Mouse (Mus musculus) midbrain, embryonic 11.5 days (tissue): Measurements from ENCODE around the gene Emg1. TPM values are rescaled to one million over a fixed set of nuclear protein-coding genes. Genes with fewer than 3 reads are reported as not detected.

ENCODE experiments used
- ATAC-seq: fragments of 200-750 bp; cut with Nextera tagmentation; 2 replicates; pipeline ENCODE4 v1.8.0; 2017; ENCODE audit warnings: moderate TSS enrichment, moderate library complexity; ENCODE audit not compliant: low FRiP score
- DNase-seq: peaks from one replicate; pipeline ENCODE4 v3.0.0; 2015; ENCODE audit warnings: low spot score; ENCODE audit errors: missing footprints
- H3K27ac ChIP-seq: fragments of 300-500 bp; sonication (generic); 2 replicates; pipeline ENCODE4 v1.5.1; 2014; ENCODE audit warnings: low read depth, low read length
- H3K27me3 ChIP-seq: fragments of 300-500 bp; sonication (generic); 2 replicates; pipeline ENCODE4 v1.6.1; 2014; ENCODE audit warnings: mild to moderate bottlenecking, low read length, moderate library complexity, mixed read lengths; ENCODE audit not compliant: control insufficient read depth, insufficient read depth
- H3K36me3 ChIP-seq: fragments of 300-500 bp; sonication (generic); 2 replicates; pipeline ENCODE4 v1.6.1; 2014; ENCODE audit warnings: mild to moderate bottlenecking, low read length, moderate library complexity, mixed read lengths; ENCODE audit not compliant: control insufficient read depth, insufficient read depth
- H3K4me1 ChIP-seq: fragments of 300-500 bp; sonication (generic); 2 replicates; pipeline ENCODE4 v1.6.1; 2014; ENCODE audit warnings: low read length; ENCODE audit not compliant: control insufficient read depth, insufficient read depth
- H3K4me2 ChIP-seq: fragments of 300-500 bp; sonication (generic); 2 replicates; pipeline ENCODE4 v1.6.1; 2014; ENCODE audit warnings: mild to moderate bottlenecking, moderate library complexity
- H3K4me3 ChIP-seq: fragments of 300-500 bp; sonication (generic); 2 replicates; pipeline ENCODE4 v1.5.1; 2014; ENCODE audit warnings: low read depth, low read length
- H3K9ac ChIP-seq: fragments of 300-500 bp; sonication (generic); 2 replicates; pipeline ENCODE4 v1.6.1; 2014; ENCODE audit warnings: low read length
- H3K9me3 ChIP-seq: fragments of 300-500 bp; sonication (generic); 2 replicates; pipeline ENCODE4 v1.6.1; 2016; ENCODE audit warnings: low read length; ENCODE audit not compliant: control insufficient read depth
- WGBS: fragments of 180-500 bp; shearing (Covaris S2); extraction: QIAGEN DNeasy Blood & Tissue Kit; methylation state at CpG from one replicate; pipeline ENCODE4 v1.1.7; 2014; 5-methylcytosine and 5-hydroxymethylcytosine counted together
- polyA plus RNA-seq: library from polyadenylated mRNA; unstranded; fragments of >200 nt; fragmentation: Nextera tagmentation; extraction: Ambion mirVana; gene quantifications from 2 replicates; pipeline ENCODE4 v1.2.1, GENCODE M21; 2014

Emg1 gene
- polyA plus RNA-seq, 1 experiment from 2014 or later = 219 TPM

DNA sequence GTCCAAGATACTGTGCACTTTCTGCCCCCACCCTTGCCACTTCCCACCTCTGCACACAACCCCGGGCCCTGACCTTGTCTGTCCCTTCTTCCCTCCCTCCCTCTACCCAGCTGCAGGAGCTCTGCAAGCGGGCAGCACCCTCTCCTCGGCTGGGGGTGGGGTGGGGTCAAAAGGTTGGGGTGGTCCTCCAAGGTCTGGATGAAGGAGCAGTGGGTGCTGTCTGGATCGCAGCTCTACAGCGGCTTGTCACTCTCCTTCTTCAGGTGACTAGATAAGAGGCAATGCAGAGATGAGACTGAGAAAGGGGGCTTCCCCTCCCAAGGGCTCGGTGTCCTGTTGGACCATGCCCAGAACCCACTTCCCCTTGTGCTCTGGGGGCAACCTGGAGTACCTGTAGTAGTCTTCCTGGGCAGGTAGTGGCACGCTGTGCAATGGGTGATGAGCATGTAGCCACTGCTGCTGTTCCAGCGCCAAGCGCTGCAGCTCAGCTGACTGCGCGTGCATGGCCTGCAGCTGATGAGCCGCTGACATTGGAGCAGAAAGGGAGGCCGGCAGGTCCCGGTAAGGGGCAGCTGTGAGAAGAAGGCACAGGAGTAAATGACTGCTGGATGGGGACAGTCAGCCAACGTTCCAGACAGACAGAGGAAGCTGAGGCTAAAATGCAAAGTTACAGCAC lies 31.0 kb upstream of the Emg1 start:
- Histone ChIP-seq H3K4me1 (peaks cover 33% of the 10 kb centered on the region), H3K4me3 (no peak overlapping the region), H3K27ac (no peak overlapping the region), H3K36me3 (peaks cover 15% of the 10 kb centered on the region), H3K27me3 (no peaks in the 10 kb centered on the region), H3K9ac (no peak overlapping the region), H3K9me3 (no peaks in the 10 kb centered on the region), H3K4me2 (no peak overlapping the region)
- DNase-seq = no peak
- no peak for ATAC-seq
- 94% methylated on average over 15 of the region's 15 CpGs for WGBS

DNA sequence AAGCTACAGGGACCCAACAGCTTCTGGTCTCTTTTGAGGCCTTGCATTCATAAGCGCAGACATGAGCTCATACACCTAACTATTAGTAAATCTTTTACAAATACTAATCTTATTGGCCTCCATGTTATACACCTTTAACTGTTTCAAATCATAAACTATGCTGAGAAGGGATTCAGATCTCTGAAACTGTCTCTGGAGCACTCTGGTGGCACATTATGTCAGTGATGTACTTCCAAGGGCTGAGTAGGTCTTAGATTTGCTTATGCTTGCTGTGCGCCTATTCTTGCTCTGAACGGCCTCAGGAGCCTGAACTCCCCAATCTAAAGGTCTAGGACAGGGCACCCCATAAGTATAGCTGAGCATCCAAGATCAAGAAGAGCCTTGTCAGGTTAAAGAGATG lies 29.9 kb upstream of the Emg1 start:
- Histone ChIP-seq H3K4me3 (peak overlapping the region; percentile 56; the same call in 1 of the 2 replicates), H3K9ac (peak overlapping the region; percentile 96), H3K36me3 (peaks cover 8% of the 10 kb centered on the region; the same call in 1 of the 2 replicates), H3K27ac (peak overlapping the region; percentile 99), H3K4me1 (peaks cover 33% of the 10 kb centered on the region), H3K4me2 (peak overlapping the region; percentile 82), H3K9me3 (no peaks in the 10 kb centered on the region), H3K27me3 (no peaks in the 10 kb centered on the region)
- 69% methylated on average over 3 of the region's 3 CpGs for WGBS
- ATAC-seq = no peak
- DNase-seq = peak; percentile 90

DNA sequence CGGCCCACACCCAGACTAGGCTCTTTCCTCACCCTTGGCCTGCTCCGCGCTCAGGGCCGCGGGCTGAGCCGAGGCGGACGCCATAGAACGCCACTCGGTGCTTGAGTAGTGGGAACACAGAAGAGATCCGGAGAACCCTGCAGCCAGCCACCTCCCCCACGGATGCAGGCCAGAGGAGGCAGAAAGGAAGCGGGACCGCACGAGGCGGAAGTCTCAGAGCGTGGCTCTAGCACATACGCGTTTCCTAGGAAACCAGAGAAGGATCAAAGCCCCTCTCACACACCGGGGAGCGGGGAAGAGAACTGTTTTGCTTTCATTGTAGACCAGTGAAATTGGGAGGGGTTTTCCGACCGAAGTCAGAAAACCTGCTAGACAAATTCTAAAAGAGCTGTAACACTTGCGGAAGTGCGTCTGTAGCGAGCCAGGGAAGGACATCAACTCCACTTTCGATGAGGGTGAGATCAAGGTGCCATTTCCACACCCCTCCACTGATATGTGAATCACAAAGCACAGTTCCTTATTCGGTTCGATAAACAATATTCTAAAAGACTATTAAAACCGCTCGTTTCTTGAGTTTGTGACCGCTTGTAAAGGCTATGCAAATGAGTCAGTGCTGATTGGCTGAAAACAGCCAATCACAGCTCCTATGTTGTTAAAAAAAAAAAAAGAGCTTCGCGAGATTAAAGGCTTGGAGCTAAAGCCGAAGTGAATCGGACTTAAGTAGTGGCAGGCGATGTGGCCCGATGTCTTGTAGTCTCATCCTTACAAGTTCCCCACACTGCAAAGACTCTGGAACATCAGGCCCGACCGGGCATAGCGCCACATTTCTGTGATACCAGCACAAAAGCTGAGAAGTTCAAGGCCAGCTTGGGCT lies 29.1 kb upstream of the Emg1 start, which contains the start of gene Grcc10:
TSS of gene Grcc10 (minus strand) at position 487 of the 874 bp plus-strand sequence.
- H3K4me3 ChIP-seq = peak within 1 kb of the TSS; percentile 56
- peak within 1 kb of the TSS; percentile 99 for H3K27ac ChIP-seq
- peaks cover 8% of the 10 kb centered on the region; the same call in 1 of the 2 replicates for H3K36me3 ChIP-seq
- H3K9ac ChIP-seq = peak within 1 kb of the TSS; percentile 96
- WGBS = under 1% methylated on average over 41 of the region's 41 CpGs
- H3K4me2 ChIP-seq = peak within 1 kb of the TSS; percentile 82
- peaks cover 26% of the 10 kb centered on the region for H3K4me1 ChIP-seq
- H3K27me3 ChIP-seq = no peaks in the 10 kb centered on the region
- H3K9me3 ChIP-seq = no peaks in the 10 kb centered on the region
- peak; percentile 98 for DNase-seq
- peak; percentile 86 for ATAC-seq

DNA sequence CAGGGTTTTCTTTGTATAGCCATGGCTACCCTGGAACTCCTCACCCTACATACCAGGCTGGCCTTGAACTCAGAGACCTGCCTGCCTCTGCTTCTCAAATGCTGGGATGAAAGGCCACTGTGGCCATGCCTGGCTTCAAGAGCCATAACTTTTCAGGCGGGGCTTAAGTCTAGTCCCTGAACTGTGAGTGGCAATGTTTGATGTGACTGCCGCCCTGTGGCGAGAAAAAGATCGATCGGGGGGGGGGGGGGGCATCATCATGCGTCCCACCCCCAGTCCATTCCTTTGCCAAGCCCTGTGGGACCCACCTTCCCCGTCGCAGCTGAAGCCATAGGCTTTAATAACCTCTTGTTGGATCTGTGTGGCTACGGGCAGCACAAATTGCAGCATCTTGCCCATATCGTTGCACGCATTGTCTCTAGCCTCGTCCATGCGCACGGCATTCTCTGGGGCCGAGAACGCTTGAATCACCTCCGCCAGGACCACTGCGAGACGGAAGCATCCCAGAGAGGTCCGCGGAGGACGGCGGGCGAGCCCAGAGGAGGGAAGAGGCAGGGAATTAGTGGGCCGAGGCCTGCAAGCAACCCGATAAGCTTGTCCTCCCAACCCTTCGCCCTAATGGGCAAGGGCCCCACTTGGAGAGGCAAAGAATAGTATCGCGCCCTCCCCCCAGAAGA lies 28.4 kb upstream of the Emg1 start:
- ATAC-seq (peak; percentile 10), DNase-seq (peak; percentile 97)
- Histone ChIP-seq H3K27ac (peak overlapping the region; percentile 99), H3K4me1 (peaks cover 22% of the 10 kb centered on the region), H3K4me2 (peak overlapping the region; percentile 82), H3K9ac (peak overlapping the region; percentile 96), H3K4me3 (peak overlapping the region; percentile 56), H3K27me3 (no peaks in the 10 kb centered on the region), H3K36me3 (peaks cover 8% of the 10 kb centered on the region; the same call in 1 of the 2 replicates), H3K9me3 (no peaks in the 10 kb centered on the region)
- under 1% methylated on average over 29 of the region's 29 CpGs for WGBS

DNA sequence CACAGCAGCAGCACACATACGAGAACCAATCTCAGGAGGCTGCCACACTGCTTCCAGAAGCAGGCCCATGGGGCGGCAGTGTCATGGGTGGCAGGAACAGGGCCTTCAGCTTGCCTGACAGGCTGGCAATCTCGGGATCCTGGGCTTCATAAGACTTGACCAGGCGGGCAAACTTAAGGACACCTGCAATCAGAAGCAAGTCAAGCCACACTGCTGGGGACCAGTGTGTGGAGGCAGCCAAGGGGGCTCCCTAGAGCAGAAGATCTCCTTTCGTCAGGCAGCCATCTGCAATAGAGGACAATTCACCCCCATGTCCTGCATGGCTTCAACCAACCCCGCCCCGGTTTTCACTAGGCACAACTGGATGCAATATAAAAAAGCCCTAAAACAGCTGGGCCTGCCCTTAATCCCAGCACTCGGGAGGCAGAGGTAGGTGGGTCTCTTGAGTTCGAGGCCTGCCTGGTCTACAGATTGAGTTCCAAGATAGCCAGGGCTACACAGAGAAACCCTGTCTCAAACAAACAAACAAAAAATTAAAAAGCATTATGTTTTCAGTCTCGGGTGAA lies 27.3 kb upstream of the Emg1 start:
- Histone ChIP-seq H3K4me1 (peaks cover 19% of the 10 kb centered on the region), H3K4me3 (no peak overlapping the region), H3K9ac (peak overlapping the region; percentile 2; the same call in 1 of the 2 replicates), H3K9me3 (no peaks in the 10 kb centered on the region), H3K27me3 (no peaks in the 10 kb centered on the region), H3K27ac (no peak overlapping the region), H3K36me3 (peaks cover 4% of the 10 kb centered on the region; the same call in 1 of the 2 replicates), H3K4me2 (no peak overlapping the region)
- no peak for DNase-seq
- no peak for ATAC-seq
- 81% methylated on average over 10 of the region's 10 CpGs for WGBS

DNA sequence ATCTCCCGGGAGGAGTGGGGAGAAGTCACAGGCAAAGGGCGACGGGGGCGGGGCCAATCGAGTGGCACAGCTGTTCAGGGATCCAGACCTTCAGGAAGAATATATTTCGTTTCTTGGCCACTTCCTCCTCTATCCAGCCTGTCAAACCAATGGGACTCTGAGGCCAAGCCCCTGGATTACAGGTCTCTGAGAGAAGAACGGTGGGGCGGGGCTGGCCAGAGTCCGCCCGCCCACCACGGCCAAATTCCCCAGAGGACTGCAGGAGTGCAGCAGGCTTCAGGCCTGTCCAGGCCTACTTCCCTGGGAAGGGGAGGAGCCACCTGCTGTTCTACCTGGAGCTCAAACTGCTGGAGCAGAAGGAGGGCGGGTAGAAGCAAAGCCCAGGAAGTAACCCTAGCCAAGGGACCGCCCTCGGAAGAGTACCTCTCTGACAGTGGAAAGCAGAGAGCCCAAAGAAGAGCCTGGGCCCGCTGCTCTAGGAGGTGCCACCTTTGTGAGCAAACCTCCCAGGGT lies 26.6 kb upstream of the Emg1 start, which contains the start of gene Ptpn6:
TSS of gene Ptpn6 (minus strand) at position 204 of the 513 bp plus-strand sequence.
- H3K4me2 ChIP-seq = no peak within 1 kb of the TSS
- H3K9ac ChIP-seq = peak within 1 kb of the TSS; percentile 2; the same call in 1 of the 2 replicates
- 0 out of 2 replicates have a peak, but pooled peaks cover 4% of the 10 kb centered on the region for H3K36me3 ChIP-seq
- 29% methylated on average over 15 of the region's 15 CpGs for WGBS
- peaks cover 19% of the 10 kb centered on the region for H3K4me1 ChIP-seq
- DNase-seq (peak; percentile 80), ATAC-seq (no peak)
- H3K27ac ChIP-seq = no peak within 1 kb of the TSS
- no peaks in the 10 kb centered on the region for H3K9me3 ChIP-seq
- H3K27me3 ChIP-seq = no peaks in the 10 kb centered on the region
- no peak within 1 kb of the TSS for H3K4me3 ChIP-seq

DNA sequence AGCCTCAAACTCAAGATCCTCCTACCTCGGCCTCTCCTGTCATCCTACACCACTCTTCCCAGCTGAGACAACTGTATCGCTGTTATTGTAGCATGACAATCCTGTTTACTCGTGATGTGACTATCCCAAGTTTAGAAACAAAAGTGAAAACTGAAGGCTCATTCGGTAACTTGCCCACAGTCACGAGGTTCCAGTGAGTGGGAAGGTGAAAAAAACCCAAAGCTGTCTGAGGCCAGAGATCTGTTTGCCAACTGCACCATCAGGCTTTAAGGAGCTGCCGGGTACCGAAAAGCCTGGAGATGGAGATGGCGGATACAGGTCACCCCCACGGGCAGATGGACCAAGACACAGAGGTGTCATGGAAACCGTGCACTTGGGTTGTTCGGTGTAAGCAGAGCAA lies 25.1 kb upstream of the Emg1 start:
- DNase-seq (no peak), ATAC-seq (no peak)
- no peak overlapping the region for H3K27ac ChIP-seq
- H3K9me3 ChIP-seq = no peaks in the 10 kb centered on the region
- no peak overlapping the region for H3K9ac ChIP-seq
- no peak overlapping the region for H3K4me2 ChIP-seq
- peaks cover 17% of the 10 kb centered on the region for H3K4me1 ChIP-seq
- no peaks in the 10 kb centered on the region for H3K27me3 ChIP-seq
- H3K36me3 ChIP-seq = no peaks in the 10 kb centered on the region
- no peak overlapping the region for H3K4me3 ChIP-seq
- 93% methylated on average over 11 of the region's 11 CpGs for WGBS

DNA sequence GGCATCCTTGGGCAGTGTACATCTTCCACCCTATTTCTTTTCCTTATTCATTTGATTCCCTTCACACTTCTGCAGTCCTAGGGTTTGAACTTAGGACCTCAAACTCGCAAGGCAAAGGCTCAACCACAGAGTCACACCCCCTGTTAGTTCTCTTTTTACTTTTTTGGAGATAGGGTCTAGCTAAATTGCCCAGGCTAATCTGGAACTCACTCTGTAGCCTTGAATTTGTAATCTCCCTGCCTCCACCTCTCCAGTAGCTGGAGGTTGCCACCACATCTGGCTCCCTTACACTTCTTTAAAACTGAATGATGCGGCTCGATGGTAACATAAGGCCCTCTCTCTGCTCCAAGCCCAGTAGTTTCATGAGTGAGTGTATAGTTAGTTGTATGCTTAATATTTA lies 22.4 kb upstream of the Emg1 start:
- Histone ChIP-seq H3K9me3 (no peaks in the 10 kb centered on the region), H3K9ac (no peak overlapping the region), H3K4me1 (peaks cover 6% of the 10 kb centered on the region), H3K4me2 (no peak overlapping the region), H3K27me3 (no peaks in the 10 kb centered on the region), H3K27ac (no peak overlapping the region), H3K4me3 (no peak overlapping the region), H3K36me3 (no peaks in the 10 kb centered on the region)
- ATAC-seq (no peak), DNase-seq (no peak)
- 88% methylated on average over 3 of the region's 3 CpGs for WGBS
